Mouse (Mus musculus): ENCODE data around the gene Xpnpep1.

Gene Xpnpep1

DNA sequence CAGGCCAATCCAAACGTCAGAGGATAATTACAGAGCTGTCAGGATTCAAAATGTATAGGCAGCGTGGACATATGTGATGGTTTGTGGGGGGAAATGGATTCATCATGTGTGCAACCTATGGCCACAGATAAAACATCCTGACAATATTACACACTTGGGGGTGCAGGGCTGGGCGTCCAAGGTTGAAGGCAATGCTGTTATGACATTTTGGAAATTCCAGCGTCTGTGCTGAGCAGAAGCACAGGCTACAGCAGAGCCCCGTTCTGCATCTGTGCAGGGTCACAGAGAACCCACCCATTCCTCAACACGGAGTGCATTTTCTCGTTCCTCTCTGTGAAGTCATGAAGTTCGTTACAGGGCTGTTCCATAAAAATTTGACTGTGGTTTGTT, 25.0 kb upstream of the Xpnpep1 start:
- DNase-seq (ENCODE audit: low spot score): no peak

- DNase-seq (ENCODE audit: low spot score): no peak
Observed at GRCm38 (mm10) chr19:53064292-53064971, 24.4 kb upstream of the Xpnpep1 start.

GRCm38 (mm10) chr19:53062046-53062445, 22.0 kb upstream of the Xpnpep1 start:
- DNase-seq (ENCODE audit: low spot score): no peak

DNA sequence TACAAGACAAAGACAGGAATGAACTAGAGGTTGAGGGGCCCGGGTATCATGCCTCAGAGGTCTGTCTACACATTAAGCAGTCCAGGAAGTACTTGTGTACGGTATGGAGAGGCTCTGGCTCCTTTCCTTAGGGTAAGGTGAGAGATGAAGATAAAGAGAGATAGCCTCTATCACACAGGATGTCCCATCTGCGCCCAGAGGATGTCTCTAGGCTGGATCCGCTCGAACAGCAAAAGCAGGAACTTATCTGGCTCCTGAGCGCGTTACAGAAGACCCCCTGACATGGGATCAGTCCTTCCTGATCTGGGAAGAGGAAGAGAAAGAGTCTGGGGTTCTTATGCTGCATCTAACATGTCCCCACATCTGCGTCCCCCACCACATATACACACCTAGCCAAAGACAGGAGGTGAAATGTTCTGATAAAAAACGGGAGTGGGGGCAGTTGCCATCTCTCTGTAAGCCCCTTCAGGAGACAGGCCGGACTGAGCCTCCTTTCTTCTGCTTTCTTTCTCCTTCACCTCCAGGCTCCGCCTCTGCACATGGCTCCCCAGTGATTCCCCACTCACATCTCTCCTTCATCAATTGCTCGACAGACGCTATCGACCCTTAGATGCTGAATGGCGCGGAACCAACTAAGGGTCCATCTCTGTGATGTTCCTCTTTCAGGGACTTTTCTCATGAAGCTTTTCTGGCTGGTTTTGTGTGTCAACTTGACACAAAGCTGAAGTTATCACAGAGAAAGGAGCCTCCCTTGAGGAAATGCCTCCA, 19.5 kb upstream of the Xpnpep1 start:
- DNase-seq (ENCODE audit: low spot score): no peak

- DNase-seq (ENCODE audit: low spot score): no peak
Observed at GRCm38 (mm10) chr19:53058726-53059334, 18.8 kb upstream of the Xpnpep1 start.

DNA sequence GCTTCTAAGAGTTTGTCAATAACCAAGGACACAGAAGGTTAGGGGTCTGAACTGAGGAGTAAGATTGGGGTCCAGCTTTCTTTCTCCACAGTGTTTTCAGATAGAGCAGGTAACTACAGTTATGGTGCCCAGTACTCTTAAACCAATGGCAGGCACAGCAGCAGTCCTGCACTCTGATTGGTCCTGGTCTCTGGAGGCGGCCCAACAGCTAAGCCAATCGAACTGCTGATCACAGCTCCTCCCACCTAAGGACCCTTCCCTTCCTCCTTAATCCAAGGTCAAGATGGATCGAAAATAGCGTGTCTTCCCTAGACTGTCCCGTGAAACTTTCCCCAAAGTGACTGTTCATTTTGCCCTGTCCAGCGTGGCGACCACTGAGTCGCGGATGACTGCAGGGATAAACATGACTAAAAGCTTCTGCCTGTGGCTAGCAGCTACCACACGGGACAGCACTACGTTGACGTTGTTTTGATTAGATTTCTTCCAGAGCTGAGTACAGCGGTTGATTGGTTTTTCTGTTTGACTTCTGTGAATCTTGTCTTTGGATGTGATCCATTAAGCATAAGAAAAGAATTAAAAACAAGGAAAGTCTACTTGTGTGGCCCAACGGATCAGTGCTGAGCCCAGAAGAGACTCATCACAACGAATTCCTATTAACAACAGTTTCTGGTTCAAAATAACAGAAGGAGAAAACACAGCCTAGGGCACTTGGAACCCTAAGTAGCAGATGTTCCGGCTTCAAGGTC, 18.1 kb upstream of the Xpnpep1 start:
- no peak for DNase-seq (ENCODE audit: low spot score)

- no peak for DNase-seq (ENCODE audit: low spot score)
Observed at GRCm38 (mm10) chr19:53053355-53053754, 13.3 kb upstream of the Xpnpep1 start.

DNA sequence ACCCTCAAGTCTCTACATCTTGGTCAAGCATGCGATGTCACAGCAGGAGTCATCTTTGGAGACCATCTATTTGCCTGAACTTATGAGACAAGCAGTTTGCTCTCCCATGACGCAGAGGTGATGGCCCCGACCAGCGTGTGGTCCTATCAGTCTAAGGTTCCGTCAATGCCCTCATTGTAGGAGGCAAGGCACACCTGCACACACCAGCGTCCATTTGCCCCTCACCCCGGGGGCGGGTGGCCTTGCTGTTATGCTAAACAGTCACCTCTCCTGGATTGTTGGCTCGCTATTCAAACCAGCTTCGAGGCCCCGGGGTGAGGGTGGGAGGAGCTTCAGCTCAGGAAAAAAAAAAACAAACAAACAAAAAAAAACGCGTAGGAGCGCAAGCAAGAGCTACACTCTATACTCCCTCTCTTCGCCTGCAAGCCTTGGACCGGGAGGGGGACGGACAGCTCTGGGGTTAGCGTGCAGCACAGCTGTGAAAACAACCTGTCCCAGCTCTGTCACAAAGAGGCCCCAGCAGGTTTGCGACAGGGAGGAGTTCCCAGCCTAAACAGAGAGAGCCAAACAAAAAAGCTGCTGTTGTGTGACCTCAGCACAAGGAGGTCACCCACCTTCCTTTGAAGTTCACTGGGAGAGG, 12.1 kb upstream of the Xpnpep1 start:
- no peak for DNase-seq (ENCODE audit: low spot score)

DNA sequence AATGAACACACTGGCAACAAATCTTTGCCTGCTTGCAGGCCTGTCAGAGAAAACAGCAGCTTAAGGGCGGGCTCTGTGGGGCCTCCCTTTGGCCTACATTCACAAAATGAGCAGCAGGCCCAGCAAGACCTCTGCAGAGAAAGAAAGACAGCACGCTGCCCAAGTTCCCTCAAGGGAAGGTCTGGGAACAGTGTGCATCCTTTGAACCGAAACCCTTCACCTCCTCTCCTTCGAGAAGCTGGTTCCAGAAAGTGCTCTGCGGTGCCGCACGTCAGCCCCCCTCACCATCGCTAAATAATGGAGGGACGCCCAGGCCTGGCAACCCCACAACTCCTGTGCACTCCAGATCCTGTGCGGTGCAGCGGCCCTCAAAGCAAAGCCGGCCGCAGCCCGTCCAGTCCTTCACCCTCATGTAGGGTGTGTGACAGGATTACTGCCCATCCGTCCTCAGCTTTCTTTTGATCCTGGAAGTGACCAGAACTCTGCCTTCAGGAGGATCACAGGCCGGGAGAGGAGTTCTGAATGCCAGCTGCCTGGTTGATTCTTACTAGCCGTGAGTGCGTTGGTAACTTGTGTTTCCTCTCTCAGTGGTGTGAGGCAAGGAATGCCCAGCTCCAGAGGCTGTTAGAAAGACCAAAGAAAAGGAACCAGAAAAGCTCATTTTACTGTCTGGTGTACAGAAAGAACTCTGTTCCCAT, 11.4 kb upstream of the Xpnpep1 start:
- DNase-seq (ENCODE audit: low spot score): no peak

- DNase-seq (ENCODE audit: low spot score): no peak
Observed at GRCm38 (mm10) chr19:53050100-53050499, 10.1 kb upstream of the Xpnpep1 start.

GRCm38 (mm10) chr19:53047208-53047607, 7.2 kb upstream of the Xpnpep1 start:
- DNase-seq (ENCODE audit: low spot score): no peak

- DNase-seq (ENCODE audit: low spot score): no peak
Observed at GRCm38 (mm10) chr19:53043423-53044125, 3.6 kb upstream of the Xpnpep1 start.

DNA sequence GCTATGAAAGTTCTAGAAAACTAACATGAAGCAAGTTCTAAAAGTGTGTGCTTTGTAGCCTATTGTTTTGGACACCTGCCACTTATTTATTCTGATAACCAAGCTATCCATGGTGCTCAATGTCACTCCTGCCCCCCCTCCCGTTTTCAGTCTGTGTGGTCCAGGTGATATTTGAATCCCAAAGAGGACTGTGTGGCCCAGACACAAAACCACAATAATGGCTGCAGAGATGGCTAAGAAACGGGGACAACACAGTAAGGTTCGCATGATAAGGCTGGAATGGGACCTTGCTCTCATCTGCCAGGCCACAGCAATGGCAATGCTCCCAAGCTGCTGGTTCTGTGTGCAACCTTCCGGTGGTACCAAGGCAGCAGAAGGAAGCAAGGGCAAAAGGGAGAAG, 1.6 kb upstream of the Xpnpep1 start:
- DNase-seq (ENCODE audit: low spot score): no peak

DNA sequence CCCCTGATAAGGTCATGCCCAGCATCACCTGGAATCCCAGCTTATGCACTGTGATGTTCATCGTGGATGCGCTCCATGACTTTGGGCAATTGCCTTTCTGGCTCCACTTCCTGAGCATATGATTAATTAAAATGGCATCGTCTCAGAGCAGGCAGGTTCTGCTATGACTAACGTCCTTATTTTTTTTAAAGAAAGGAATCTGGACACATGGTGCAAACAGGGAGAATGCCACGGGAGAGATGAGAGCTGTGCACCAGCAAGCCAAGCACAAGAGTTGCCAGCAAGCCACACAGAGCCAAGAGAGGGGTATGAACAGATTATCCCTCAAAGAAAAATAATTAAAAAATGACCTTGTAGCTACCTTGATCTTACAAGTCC, 1.1 kb upstream of the Xpnpep1 start:
- DNase-seq (ENCODE audit: low spot score): no peak

GRCm38 (mm10) chr19:53039090-53039489, 924 bp downstream of the Xpnpep1 start:
- DNase-seq (ENCODE audit: low spot score): peak; percentile 18

- peak; percentile 88 for DNase-seq (ENCODE audit: low spot score)
Observed at GRCm38 (mm10) chr19:53038435-53038938, 1.5 kb downstream of the Xpnpep1 start.

DNA sequence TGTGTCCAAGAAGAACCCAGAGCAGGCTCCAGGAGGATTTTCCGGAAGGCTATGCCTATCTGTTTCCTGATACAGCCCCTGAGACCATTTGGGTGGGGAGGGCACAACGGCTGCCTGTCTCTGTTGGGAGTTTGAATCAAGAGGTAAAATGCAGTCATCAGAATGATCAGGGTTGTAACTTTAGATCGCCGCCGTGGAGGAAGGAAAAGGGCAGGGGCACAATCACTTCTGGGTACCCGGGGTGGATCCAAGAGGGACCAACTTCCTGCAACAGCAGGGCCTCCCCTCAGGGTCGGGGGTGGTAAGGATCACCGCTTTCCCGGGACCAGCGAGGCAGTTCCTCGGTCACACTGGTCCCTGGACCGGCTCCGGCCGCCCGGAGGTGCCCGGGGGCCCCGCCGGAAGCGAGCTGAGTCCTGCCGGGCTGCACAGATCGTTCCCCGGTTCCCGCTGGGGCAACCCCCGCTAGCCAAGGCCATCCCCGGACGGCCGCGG, 2.0 kb downstream of the Xpnpep1 start:
- no peak for DNase-seq (ENCODE audit: low spot score)

DNA sequence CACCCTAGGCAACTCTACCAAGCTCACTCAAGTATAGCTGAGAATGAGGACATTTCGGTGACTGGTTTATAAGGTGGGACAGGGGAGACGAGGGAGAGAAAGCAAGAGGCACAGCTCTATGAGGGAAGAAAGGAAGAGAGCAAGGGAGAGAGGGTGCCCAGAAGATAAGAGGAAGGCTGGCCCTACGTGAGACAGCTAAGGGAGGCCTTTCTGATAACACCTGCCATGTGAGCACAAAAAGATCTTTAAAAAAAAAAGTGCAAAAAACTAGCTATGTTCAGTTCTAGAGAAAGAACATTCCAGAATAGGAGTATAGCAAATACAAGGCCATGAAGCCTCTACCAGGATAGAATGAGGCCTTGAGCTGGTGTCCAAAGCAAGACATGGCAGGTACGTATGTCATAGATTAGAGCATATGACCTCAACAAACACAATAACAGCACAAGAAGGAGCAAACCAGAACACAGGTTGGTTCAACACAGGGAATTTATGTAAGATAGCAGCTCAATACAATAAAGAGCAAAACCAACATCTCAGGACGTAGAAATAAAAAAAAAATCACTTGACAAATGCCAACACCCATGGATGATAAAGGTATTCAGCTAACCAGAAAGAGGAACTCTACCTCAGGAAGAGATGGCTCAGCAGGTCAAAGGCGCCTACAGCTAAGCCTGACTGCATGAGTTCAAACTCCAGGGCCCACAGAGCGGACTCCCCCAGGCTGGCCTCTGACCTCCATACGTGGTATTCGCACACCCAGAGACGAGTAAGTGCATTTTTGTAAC, 6.7 kb downstream of the Xpnpep1 start:
- no peak for DNase-seq (ENCODE audit: low spot score)

DNA sequence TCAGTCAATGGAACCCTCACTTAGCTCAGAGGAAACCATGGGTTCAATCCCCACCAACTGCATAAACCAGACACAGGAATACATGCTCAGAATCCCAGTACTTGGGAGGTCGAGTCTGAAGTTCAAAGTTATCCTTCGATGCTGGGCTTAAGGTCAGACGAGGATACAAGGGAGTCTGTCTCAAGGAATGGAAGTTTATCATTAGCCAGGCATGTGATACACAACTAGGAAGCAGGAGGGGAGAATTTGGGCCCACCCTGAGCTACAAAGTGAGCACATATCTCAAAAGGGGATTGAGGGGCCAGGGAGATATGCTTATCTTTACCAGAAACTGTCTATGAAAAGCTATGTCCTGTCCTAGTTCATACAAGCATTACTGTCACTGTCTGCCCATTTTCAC, 7.4 kb downstream of the Xpnpep1 start:
- DNase-seq (ENCODE audit: low spot score): no peak

GRCm38 (mm10) chr19:53031957-53032371, 8.1 kb downstream of the Xpnpep1 start:
- no peak for DNase-seq (ENCODE audit: low spot score)
